Mouse (Mus musculus): ENCODE results near the gene Bdkrb2. TPM values are rescaled to one million over a fixed set of nuclear protein-coding genes. Genes with fewer than 3 reads are reported as not detected.

The Bdkrb2 gene
- polyA plus RNA-seq, 2 experiments = 1.2 to 2.2 TPM

DNA sequence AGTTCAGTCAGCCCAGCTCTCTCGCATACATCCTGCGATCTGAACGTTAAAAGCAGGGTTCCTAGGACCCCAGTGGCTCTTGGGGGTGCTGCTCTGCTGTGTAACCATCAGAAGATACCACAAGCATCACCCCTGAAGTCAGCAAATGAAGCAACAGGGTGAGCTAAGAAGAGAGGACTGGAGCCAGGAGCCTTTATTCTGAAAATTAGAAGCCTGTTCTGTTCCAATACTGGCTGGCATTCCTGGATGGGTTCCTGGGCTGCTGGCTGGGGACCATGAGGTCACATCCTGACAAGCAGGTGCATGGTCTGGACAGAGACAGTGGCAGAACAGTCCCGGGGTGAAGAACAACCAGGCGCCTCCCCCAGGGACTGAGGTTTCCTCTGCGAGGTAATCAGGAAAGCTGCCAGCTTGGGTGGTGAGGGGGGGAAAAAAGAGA, 11.5 kb upstream of the Bdkrb2 start:
- Histone ChIP-seq H3K4me2 (replicated peaks; ENCODE audit: low read depth, low read length, severe bottlenecking) (no peak overlapping the region), H3K4me1 (ENCODE audit: control insufficient read depth, insufficient read depth, low read length) (peaks cover 17% of the 10 kb centered on the region), H3K36me3 (ENCODE audit: control insufficient read depth, insufficient read depth, low read length) (no peaks in the 10 kb centered on the region), H3K4me3 (replicated peaks; ENCODE audit: low read length) (no peak overlapping the region), H3K27ac (replicated peaks; ENCODE audit: low read depth, low read length) (no peak overlapping the region), H3K9me3 (ENCODE audit: control insufficient read depth, low read length) (no peaks in the 10 kb centered on the region), H3K27me3 (ENCODE audit: control insufficient read depth, insufficient read depth, low read length) (no peaks in the 10 kb centered on the region), H3K9ac (ENCODE audit: low read depth, low read length, severe bottlenecking) (no peak overlapping the region)
- ATAC-seq (ENCODE audit: low FRiP score, low read depth) (no peak), DNase-seq (ENCODE audit: low spot score) (no peak)
- 54% methylated on average over 6 of the region's 6 CpGs for WGBS
- TF ChIP-seq POLR2A (IDR thresholded peaks at IDR 0.05; ENCODE audit: borderline replicate concordance, extremely low read depth, insufficient read depth, insufficient read length) = no peak

DNA sequence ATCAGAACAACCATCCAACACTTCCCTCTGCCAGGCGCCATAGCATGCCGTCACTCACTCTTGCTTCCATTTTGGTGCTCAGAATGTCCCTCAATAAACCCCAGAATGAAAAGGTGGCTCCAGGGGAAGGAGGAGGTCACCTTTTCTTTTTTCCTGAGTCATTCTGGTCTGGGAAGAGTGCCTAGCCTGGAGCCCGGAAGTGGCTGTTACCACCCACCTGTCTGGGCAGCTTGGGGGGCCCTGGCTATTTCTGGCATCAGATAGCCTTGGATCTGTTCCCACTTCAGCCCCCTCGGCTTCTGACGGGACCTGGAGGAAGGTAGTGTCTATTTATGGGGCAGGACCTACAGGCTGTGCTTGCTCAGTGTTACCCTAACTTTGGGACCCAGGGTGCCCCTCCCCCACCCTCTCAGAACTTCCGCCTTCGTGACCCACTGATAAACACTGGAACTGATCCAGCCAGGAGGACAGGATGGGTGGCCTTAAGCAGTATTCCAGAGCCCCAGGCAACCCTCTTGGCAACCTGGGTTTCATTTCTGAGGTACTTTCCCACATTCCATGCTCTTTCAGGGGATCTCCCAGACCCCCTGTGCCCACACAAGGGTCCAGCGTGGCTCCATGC, 8.8 kb upstream of the Bdkrb2 start:
- ATAC-seq (ENCODE audit: low FRiP score, low read depth) (no peak), DNase-seq (ENCODE audit: low spot score) (no peak)

DNA sequence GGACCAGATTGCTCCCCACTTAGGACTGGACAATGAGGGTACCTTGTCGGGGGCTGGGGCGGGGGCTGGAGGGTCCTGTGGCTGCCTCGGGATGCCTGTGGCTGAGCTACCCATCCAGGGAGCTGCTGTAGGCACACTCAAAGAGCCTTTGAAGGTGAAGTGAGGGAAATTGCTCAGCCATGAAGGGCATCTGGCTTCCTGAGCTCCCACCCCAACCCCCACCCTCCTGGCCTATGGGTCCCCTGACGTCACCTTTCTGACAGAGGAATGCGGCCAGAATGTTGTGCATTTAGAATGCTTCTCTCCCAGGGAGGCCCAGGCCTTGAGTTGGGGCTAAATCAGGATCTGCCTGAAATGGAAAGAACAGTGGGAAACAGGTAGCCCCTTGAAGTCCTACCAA, 7.9 kb upstream of the Bdkrb2 start:
- ATAC-seq (ENCODE audit: low FRiP score, low read depth) = no peak
- Histone ChIP-seq H3K27me3 (ENCODE audit: control insufficient read depth, insufficient read depth, low read length) (no peaks in the 10 kb centered on the region), H3K9me3 (ENCODE audit: control insufficient read depth, low read length) (no peaks in the 10 kb centered on the region), H3K4me3 (replicated peaks; ENCODE audit: low read length) (no peak overlapping the region), H3K27ac (replicated peaks; ENCODE audit: low read depth, low read length) (no peak overlapping the region), H3K36me3 (ENCODE audit: control insufficient read depth, insufficient read depth, low read length) (no peaks in the 10 kb centered on the region), H3K4me1 (ENCODE audit: control insufficient read depth, insufficient read depth, low read length) (peaks cover 17% of the 10 kb centered on the region), H3K9ac (ENCODE audit: low read depth, low read length, severe bottlenecking) (no peak overlapping the region), H3K4me2 (replicated peaks; ENCODE audit: low read depth, low read length, severe bottlenecking) (no peak overlapping the region)
- WGBS = 57% methylated on average over 5 of the region's 5 CpGs
- no peak for TF ChIP-seq POLR2A (IDR thresholded peaks at IDR 0.05; ENCODE audit: borderline replicate concordance, extremely low read depth, insufficient read depth, insufficient read length)
- DNase-seq (ENCODE audit: low spot score) = no peak

More for the DNA sequence above, 8.8 kb upstream of the Bdkrb2 start:
- Histone ChIP-seq H3K9ac (ENCODE audit: low read depth, low read length, severe bottlenecking) (no peak overlapping the region), H3K36me3 (ENCODE audit: control insufficient read depth, insufficient read depth, low read length) (no peaks in the 10 kb centered on the region), H3K4me2 (replicated peaks; ENCODE audit: low read depth, low read length, severe bottlenecking) (no peak overlapping the region), H3K27me3 (ENCODE audit: control insufficient read depth, insufficient read depth, low read length) (no peaks in the 10 kb centered on the region), H3K4me1 (ENCODE audit: control insufficient read depth, insufficient read depth, low read length) (peaks cover 17% of the 10 kb centered on the region), H3K4me3 (replicated peaks; ENCODE audit: low read length) (no peak overlapping the region), H3K27ac (replicated peaks; ENCODE audit: low read depth, low read length) (no peak overlapping the region), H3K9me3 (ENCODE audit: control insufficient read depth, low read length) (no peaks in the 10 kb centered on the region)
- no peak for TF ChIP-seq POLR2A (IDR thresholded peaks at IDR 0.05; ENCODE audit: borderline replicate concordance, extremely low read depth, insufficient read depth, insufficient read length)
- 62% methylated on average over 8 of the region's 8 CpGs for WGBS

DNA sequence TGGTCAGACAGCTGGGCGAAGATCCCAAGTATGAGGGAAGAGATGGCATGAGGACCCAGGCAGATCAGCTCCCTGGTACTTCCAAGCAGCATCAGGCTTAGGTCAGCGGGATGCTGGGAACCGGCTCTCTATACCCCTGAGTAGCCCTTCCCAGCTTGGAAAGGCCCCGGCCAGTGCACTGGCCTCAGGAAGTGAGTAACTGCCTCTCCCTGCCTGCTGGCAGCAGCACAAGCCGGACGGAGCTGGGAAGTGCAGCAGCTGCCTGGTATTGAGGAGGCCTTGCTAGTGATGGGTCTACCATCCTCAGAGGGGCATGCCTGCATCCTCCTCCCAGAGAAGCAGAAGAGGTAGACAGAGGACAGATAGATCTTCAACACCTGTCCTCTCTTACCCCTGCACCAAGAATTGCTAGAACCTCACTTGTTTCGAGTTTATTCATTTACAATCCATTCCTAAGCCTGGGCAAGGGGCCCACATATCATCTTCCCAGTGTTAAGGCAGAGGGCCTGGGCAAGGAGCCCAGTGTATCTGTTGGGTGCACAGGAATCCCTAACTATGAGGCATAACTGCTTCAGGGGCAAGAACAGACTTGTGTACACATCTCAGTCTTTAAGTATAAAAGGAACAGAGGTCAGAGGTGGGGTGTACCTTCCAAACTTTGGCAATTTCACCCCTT, 5.6 kb upstream of the Bdkrb2 start:
- H3K27me3 ChIP-seq (ENCODE audit: control insufficient read depth, insufficient read depth, low read length) = peaks cover 11% of the 10 kb centered on the region; the same call in 1 of the 2 replicates
- DNase-seq (ENCODE audit: low spot score) = no peak

DNA sequence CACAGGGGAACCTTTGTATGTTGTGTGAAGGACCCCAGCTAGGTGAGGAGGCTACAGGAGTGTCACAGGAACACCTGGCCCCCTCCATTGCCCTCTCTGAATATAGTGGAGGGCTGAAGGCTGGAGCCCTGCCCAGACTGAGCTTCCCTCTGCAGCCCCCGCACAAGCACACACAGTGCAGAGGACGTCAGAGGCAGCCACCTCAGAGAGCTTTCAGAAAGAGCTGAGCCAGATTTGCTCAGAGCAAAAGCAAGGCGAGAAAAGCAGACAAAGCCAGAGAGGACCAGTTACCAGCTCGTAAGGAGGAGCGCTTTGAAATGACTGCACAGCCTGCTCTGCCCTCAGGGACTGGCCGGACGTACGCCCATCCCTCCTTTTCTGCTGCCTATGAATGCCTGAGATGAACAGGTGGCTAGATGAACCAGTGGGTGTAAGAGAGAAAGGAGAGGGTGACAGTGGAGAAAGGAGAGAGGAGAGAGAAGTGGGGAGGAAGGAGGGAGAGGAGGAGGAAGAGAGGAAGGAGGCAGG, 2.0 kb upstream of the Bdkrb2 start:
- peaks cover 22% of the 10 kb centered on the region for H3K27me3 ChIP-seq (ENCODE audit: control insufficient read depth, insufficient read depth, low read length)
- H3K4me2 ChIP-seq (replicated peaks; ENCODE audit: low read depth, low read length, severe bottlenecking) = no peak overlapping the region
- no peak overlapping the region for H3K9ac ChIP-seq (ENCODE audit: low read depth, low read length, severe bottlenecking)
- H3K4me3 ChIP-seq (replicated peaks; ENCODE audit: low read length) = no peak overlapping the region
- peaks cover 22% of the 10 kb centered on the region for H3K4me1 ChIP-seq (ENCODE audit: control insufficient read depth, insufficient read depth, low read length)
- WGBS = 32% methylated on average over 8 of the region's 8 CpGs
- no peak for ATAC-seq (ENCODE audit: low FRiP score, low read depth)
- no peak for TF ChIP-seq POLR2A (IDR thresholded peaks at IDR 0.05; ENCODE audit: borderline replicate concordance, extremely low read depth, insufficient read depth, insufficient read length)
- H3K9me3 ChIP-seq (ENCODE audit: control insufficient read depth, low read length) = no peaks in the 10 kb centered on the region
- no peaks in the 10 kb centered on the region for H3K36me3 ChIP-seq (ENCODE audit: control insufficient read depth, insufficient read depth, low read length)
- no peak overlapping the region for H3K27ac ChIP-seq (replicated peaks; ENCODE audit: low read depth, low read length)
- DNase-seq (ENCODE audit: low spot score) = no peak

More for the DNA sequence above, 5.6 kb upstream of the Bdkrb2 start:
- H3K4me1 ChIP-seq (ENCODE audit: control insufficient read depth, insufficient read depth, low read length) = peaks cover 21% of the 10 kb centered on the region
- no peaks in the 10 kb centered on the region for H3K36me3 ChIP-seq (ENCODE audit: control insufficient read depth, insufficient read depth, low read length)
- no peak overlapping the region for H3K4me3 ChIP-seq (replicated peaks; ENCODE audit: low read length)
- ATAC-seq (ENCODE audit: low FRiP score, low read depth) = no peak
- 70% methylated on average over 7 of the region's 7 CpGs for WGBS
- no peak overlapping the region for H3K9ac ChIP-seq (ENCODE audit: low read depth, low read length, severe bottlenecking)
- H3K9me3 ChIP-seq (ENCODE audit: control insufficient read depth, low read length) = no peaks in the 10 kb centered on the region
- TF ChIP-seq POLR2A (IDR thresholded peaks at IDR 0.05; ENCODE audit: borderline replicate concordance, extremely low read depth, insufficient read depth, insufficient read length) = no peak
- H3K4me2 ChIP-seq (replicated peaks; ENCODE audit: low read depth, low read length, severe bottlenecking) = no peak overlapping the region
- H3K27ac ChIP-seq (replicated peaks; ENCODE audit: low read depth, low read length) = no peak overlapping the region
